Mouse (Mus musculus): ENCODE data around the gene Stk40.
"Not testable (repeated sequence)": the region's sequence is repeated elsewhere in the genome, so short reads cannot be mapped to it uniquely, and the experiment has no call there.

Stk40 gene

GRCm38 (mm10) chr4:126155869-126156268 lies 52.1 kb downstream of the Stk40 start:
- DNase-seq (ENCODE audit: low spot score in 2 of 2), result no peak

- peak in 1 of 2 experiments; percentile 32 for DNase-seq (ENCODE audit: low spot score in 2 of 2)
Observed at GRCm38 (mm10) chr4:126156617-126157016, 52.9 kb downstream of the Stk40 start.

- no peak for DNase-seq (ENCODE audit: low spot score in 2 of 2)
Observed at GRCm38 (mm10) chr4:126157562-126157961, 53.8 kb downstream of the Stk40 start.

GRCm38 (mm10) chr4:126159455-126159854 lies 55.7 kb downstream of the Stk40 start:
- DNase-seq (ENCODE audit: low spot score in 2 of 2), result no peak

GRCm38 (mm10) chr4:126160981-126161380 lies 57.2 kb downstream of the Stk40 start:
- no peak for DNase-seq (ENCODE audit: low spot score in 2 of 2)

GRCm38 (mm10) chr4:126161456-126161855 lies 57.7 kb downstream of the Stk40 start:
- DNase-seq (ENCODE audit: low spot score in 2 of 2), result no peak

- DNase-seq (ENCODE audit: low spot score in 2 of 2), result no peak
Observed at GRCm38 (mm10) chr4:126161986-126162385, 58.2 kb downstream of the Stk40 start.

- DNase-seq (ENCODE audit: low spot score in 2 of 2), result peak; percentile 56 to 71
Observed at GRCm38 (mm10) chr4:126162544-126163066, 58.8 kb downstream of the Stk40 start.

GRCm38 (mm10) chr4:126163067-126163659 lies 59.4 kb downstream of the Stk40 start, which contains the start of gene Sh3d21:
Gene Sh3d21, minus strand, starts transcription at chr4:126163491.
- DNase-seq (ENCODE audit: low spot score in 2 of 2), result no peak

GRCm38 (mm10) chr4:126163685-126164084 lies 59.9 kb downstream of the Stk40 start:
- no peak for DNase-seq (ENCODE audit: low spot score in 2 of 2)

GRCm38 (mm10) chr4:126165092-126165491 lies 61.3 kb downstream of the Stk40 start:
- not testable (repeated sequence) for DNase-seq (ENCODE audit: low spot score in 2 of 2)

GRCm38 (mm10) chr4:126166084-126166483 lies 62.3 kb downstream of the Stk40 start:
- DNase-seq (ENCODE audit: low spot score in 2 of 2), result no peak

- DNase-seq (ENCODE audit: low spot score in 2 of 2), result no peak
Observed at GRCm38 (mm10) chr4:126168851-126169250, 65.1 kb downstream of the Stk40 start.

GRCm38 (mm10) chr4:126170737-126171136 lies 67.0 kb downstream of the Stk40 start:
- DNase-seq (ENCODE audit: low spot score in 2 of 2), result not testable (repeated sequence)

GRCm38 (mm10) chr4:126173800-126174199 lies 70.0 kb downstream of the Stk40 start:
- no peak for DNase-seq (ENCODE audit: low spot score in 2 of 2)

- not testable (repeated sequence) for DNase-seq (ENCODE audit: low spot score in 2 of 2)
Observed at GRCm38 (mm10) chr4:126175980-126176379, 72.2 kb downstream of the Stk40 start.

GRCm38 (mm10) chr4:126181170-126181957 lies 77.6 kb downstream of the Stk40 start:
- peak in 1 of 2 experiments; percentile 28 for DNase-seq (ENCODE audit: low spot score in 2 of 2)

GRCm38 (mm10) chr4:126183034-126183433 lies 79.3 kb downstream of the Stk40 start:
- DNase-seq (ENCODE audit: low spot score in 2 of 2), result no peak

- DNase-seq (ENCODE audit: low spot score in 2 of 2), result no peak
Observed at GRCm38 (mm10) chr4:126187096-126187495, 83.3 kb downstream of the Stk40 start.

Measured in spleen, postnatal 14 days (tissue).